Mouse (Mus musculus): ENCODE data around the gene Hist1h4f.
A peak's percentile ranks its signal among the peaks of the same experiment; 100 is the strongest.

Hist1h4f gene

DNA sequence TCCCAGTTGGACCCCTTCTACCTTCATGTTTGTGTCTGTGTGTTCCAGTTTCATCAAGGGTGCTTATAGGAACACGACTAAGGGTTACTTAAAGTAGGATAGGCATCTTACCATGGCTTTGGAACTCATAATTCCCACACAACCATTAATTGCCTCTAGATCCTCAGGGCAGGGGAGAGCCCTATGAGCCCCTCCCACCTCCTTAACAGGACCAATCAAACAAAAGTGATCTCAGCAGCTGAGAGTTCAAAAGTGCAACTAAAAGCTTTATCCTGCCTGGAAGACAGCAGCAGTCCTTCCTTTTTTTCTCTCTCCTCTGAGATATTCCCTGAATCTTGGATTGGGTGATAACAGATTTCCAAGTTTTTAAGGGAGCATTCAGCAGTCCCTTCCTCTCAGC, 41.3 kb downstream of the Hist1h4f start:
- no peak for DNase-seq

DNA sequence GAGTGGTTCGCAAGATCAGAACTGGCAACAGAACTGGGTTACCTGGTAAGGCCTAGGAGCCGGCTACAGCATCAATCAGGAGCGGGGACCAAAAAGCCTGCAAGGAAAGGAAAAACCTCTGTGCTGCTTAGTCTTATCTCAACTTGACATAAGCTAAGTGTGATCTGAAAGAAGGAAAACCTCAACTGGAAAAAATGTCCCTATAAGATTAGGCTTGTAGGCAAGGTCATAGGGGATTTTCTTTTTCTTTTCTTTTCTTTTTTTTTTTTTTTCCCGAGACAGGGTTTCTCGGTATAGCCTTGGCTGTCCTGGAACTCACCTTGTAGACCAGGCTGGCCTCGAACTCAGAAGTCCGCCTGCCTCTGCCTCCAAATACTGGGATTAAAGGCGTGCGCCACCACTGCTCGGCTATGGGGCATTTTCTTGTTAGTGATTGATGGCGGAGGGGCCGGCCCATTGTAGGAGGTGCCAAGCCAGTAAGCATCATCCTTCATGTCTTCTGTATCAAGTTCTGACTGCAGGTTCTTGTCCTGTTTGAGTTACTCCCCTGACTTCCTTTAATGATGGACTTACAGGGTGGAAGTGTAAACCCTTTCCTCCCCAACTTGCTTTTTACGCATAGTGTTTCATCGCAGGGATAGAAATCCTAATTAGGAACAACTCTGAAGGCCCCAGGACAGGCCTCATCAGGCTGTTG, 44.5 kb downstream of the Hist1h4f start:
- DNase-seq = no peak

DNA sequence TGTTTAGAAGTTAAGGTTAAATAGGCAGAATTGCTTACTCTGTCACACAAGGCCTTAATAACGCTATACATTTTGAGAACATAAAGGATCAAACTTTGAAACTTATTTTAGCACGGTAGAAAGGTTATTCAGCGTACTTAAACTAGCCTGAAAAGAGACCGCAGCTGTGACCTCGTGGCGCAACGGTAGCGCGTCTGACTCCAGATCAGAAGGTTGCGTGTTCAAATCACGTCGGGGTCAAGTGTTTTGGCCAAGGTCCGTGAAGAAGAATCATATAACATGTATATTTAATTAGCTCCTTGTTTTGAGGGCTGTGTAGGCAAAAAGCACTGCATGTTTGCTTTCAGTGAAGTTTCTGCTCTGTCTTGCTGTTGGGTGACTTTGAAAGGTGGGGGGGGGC, 45.1 kb downstream of the Hist1h4f start:
- DNase-seq = peak; percentile 51 to 66

DNA sequence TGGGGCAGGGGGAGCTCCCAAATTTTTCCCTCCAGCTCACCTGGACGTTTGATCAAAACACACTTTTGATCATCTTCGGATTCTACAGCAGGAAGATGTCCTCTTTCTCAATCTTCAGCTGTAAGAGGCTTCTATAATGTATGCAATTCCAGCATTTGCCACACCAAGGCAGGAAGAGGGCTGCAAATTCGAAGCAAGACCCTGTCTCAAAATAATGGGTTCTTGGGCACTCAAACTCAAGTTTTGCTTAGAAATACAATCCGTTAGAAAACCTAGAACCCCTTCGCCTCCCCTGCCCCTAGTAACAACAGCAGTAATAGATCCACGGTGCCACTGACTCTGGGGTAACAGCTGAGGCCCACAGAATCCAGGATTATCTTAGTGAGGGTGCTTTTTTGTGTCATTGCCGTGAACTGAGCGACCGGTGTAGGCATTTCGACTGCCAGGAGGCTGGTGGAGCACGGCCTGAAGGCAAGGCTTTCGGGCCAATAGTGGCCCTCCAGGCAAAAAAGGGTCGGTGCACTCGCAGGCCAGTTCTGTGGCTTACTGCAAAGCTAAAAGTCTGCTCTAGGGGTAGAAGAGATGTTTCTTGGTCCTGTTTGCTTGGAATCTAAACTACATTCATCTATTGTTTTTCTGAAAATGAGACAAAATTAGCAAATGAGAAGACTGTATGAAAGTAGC, 45.6 kb downstream of the Hist1h4f start:
- DNase-seq = no peak

DNA sequence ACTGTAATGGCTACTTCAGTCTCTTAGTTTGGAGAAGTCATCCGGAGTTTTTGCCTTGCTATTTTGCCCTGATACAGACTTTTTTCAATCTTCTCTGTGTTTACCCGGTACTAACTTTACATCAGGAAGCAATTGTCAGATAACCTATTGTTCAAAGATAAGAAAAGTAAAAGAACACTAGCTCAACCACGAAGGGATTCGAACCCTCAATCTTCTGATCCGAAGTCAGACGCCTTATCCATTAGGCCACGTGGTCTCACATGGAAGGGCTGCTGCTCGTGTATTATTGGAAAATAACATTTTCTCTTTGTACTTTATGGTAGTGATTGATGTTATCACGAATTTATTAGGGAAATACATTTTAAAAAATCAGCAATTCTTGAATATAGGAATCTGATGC, 47.7 kb downstream of the Hist1h4f start:
- DNase-seq = peak; percentile 75 to 77

DNA sequence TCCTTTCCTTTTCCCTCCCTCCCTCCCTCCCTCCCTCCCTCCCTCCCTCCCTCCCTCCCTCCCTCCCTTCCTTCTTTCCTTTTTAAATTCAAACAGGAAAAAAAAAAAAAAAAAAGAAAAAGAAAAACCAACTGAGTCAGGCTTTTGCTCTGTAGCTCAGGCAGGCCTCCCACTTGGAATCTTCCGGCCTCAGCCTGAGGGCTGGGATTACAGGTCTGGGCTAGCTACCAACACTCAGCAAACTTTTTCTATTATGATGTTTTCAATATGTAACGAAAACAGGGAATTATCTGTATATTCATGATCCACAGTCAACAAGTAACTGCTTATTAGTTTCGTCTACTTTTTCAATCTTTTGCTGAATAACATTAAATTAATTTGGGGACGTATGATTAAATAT, 48.5 kb downstream of the Hist1h4f start:
- DNase-seq = no peak

DNA sequence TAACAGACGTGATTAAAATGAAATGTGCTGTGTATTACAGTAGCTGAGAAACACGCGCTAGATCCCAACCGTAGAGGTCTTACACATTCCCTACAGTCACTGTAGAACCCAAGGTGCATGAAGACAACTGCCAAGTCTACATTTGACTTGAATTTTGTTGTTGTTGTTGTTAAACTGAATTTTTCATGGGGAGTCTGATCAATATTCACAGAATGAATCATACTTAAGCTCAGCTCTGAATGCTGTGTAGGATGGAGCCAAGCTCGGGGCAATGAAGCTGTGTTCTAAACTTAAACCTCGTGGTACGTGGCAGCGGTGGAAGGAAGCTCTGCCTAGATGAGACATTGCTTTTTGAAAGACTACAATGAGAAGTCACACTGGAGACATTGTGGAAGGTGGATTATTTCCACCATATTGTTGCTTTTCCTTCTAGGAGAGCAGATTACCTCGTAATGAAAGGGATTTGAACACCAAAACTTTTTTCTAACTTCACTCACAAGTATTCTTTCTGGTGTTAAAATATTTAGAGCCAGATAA, 49.3 kb downstream of the Hist1h4f start:
- no peak for DNase-seq

DNA sequence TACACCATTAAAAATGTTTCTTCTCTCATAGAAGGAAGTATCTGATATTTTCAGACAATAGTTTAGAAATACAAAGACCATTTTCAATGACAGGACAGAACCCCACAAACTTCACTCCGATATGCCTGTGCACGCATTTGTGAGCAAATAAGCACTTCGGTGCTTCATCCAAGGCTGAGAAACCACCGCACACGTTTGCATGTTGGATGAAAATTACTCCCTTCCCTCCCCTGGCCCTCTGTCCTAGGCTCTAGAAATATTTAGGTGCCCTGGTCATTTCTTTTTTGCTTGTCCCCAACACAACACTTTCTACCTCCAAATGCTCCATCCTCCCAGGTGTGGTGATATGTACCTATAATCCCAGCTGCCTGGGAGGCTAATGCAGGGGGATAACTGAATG, 49.9 kb downstream of the Hist1h4f start:
- no peak for DNase-seq
